Mouse (Mus musculus) liver, adult 2 months (tissue): ENCODE measurements around the gene A630076J17Rik.

Source experiments
- CTCF ChIP-seq: fragments of 200-500 bp; IDR thresholded peaks from 2 replicates; pipeline ENCODE4 v1.5.1; 2011; ENCODE audit warnings: low read depth, low read length, control low read depth
- POLR2A ChIP-seq: fragments of 200-500 bp; IDR thresholded peaks from 2 replicates; pipeline ENCODE4 v1.6.1; 2011; ENCODE audit warnings: low read length, control low read depth; ENCODE audit not compliant: insufficient read depth; ENCODE audit errors: extremely low read depth

DNA sequence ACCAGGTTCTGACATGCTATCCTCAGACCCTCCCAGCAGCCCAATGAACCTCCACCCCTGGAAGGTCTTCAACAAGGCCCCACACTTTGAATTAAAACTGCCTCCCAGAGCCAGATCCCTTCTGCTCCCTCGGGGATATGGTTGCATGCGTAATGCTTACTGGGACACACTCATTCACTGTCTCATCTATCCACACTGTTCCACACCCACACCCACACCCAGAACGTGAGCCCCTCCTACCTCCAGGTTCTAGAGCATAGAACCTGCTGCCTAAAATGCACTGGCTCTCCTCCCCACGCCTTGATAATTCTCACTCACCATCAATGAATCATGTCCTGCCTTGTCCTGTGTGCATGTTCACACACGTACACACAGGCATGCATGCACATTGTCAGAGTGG, 15.8 kb upstream of the A630076J17Rik start:
- TF ChIP-seq CTCF: no peak
- TF ChIP-seq POLR2A: no peak
